Mouse (Mus musculus): ENCODE data around the gene Gm49384.

Gm49384 gene

GRCm38 (mm10) chr12:69204052-69204833 lies at the start of gene Gm49384:
Gm49384 (minus strand) TSS chr12:69204267.
- DNase-seq (ENCODE audit: low spot score in 2 of 2): no peak

GRCm38 (mm10) chr12:69253806-69254205 lies 49.7 kb upstream of the Gm49384 start:
- no peak for DNase-seq (ENCODE audit: low spot score in 2 of 2)

- no peak for DNase-seq (ENCODE audit: low spot score in 2 of 2)
Observed at GRCm38 (mm10) chr12:69250756-69251155, 46.7 kb upstream of the Gm49384 start.

GRCm38 (mm10) chr12:69249766-69250165 lies 45.7 kb upstream of the Gm49384 start:
- DNase-seq (ENCODE audit: low spot score in 2 of 2): no peak

GRCm38 (mm10) chr12:69241771-69242431 lies 37.8 kb upstream of the Gm49384 start:
- peak; percentile 39 to 70 for DNase-seq (ENCODE audit: low spot score in 2 of 2)

GRCm38 (mm10) chr12:69241405-69241770 lies 37.3 kb upstream of the Gm49384 start:
- no peak for DNase-seq (ENCODE audit: low spot score in 2 of 2)

GRCm38 (mm10) chr12:69240876-69241275 lies 36.8 kb upstream of the Gm49384 start, which contains the start of gene Klhdc1:
Klhdc1 (plus strand) TSS chr12:69241176.
- no peak for DNase-seq (ENCODE audit: low spot score in 2 of 2)

GRCm38 (mm10) chr12:69238284-69238683 lies 34.2 kb upstream of the Gm49384 start:
- no peak for DNase-seq (ENCODE audit: low spot score in 2 of 2)

- DNase-seq (ENCODE audit: low spot score in 2 of 2): no peak
Observed at GRCm38 (mm10) chr12:69235782-69236181, 31.7 kb upstream of the Gm49384 start.

GRCm38 (mm10) chr12:69229251-69229650 lies 25.2 kb upstream of the Gm49384 start:
- DNase-seq (ENCODE audit: low spot score in 2 of 2): no peak

GRCm38 (mm10) chr12:69227776-69228466 lies 23.9 kb upstream of the Gm49384 start, which contains the start of gene Pole2:
Pole2 (minus strand) TSS chr12:69228195.
- peak; percentile 50 to 82 for DNase-seq (ENCODE audit: low spot score in 2 of 2)

GRCm38 (mm10) chr12:69220613-69221277 lies 16.7 kb upstream of the Gm49384 start:
- DNase-seq (ENCODE audit: low spot score in 2 of 2): no peak

GRCm38 (mm10) chr12:69216587-69216986 lies 12.5 kb upstream of the Gm49384 start:
- no peak for DNase-seq (ENCODE audit: low spot score in 2 of 2)

GRCm38 (mm10) chr12:69215000-69215785 lies 11.1 kb upstream of the Gm49384 start:
- peak in 1 of 2 experiments; percentile 43 for DNase-seq (ENCODE audit: low spot score in 2 of 2)

- DNase-seq (ENCODE audit: low spot score in 2 of 2): no peak
Observed at GRCm38 (mm10) chr12:69214393-69214792, 10.3 kb upstream of the Gm49384 start.

- no peak for DNase-seq (ENCODE audit: low spot score in 2 of 2)
Observed at GRCm38 (mm10) chr12:69213186-69213777, 9.2 kb upstream of the Gm49384 start.

GRCm38 (mm10) chr12:69211057-69211456 lies 7.0 kb upstream of the Gm49384 start:
- no peak for DNase-seq (ENCODE audit: low spot score in 2 of 2)

GRCm38 (mm10) chr12:69210056-69210979 lies 6.3 kb upstream of the Gm49384 start:
- DNase-seq (ENCODE audit: low spot score in 2 of 2): no peak

GRCm38 (mm10) chr12:69208520-69208919 lies 4.5 kb upstream of the Gm49384 start:
- no peak for DNase-seq (ENCODE audit: low spot score in 2 of 2)

- DNase-seq (ENCODE audit: low spot score in 2 of 2): no peak
Observed at GRCm38 (mm10) chr12:69207926-69208325, 3.9 kb upstream of the Gm49384 start.

Measured in frontal cortex, postnatal 10 days (tissue).